Mouse (Mus musculus) fibroblast of lung, adult 2 months (primary cell): Measurements from ENCODE around the gene P2rx6.
"Not testable (repeated sequence)": the region's sequence is repeated elsewhere in the genome, so short reads cannot be mapped to it uniquely, and the experiment has no call there.

ENCODE experiments used
- DNase-seq: peaks from one replicate; pipeline ENCODE4 v3.0.0-alpha.2; 2011; ENCODE audit warnings: low read depth

Gene P2rx6

GRCm38 (mm10) chr16:17561751-17562208 lies at the start of gene P2rx6:
TSS of gene P2rx6 (plus strand) at chr16:17561885.
- peak; percentile 87 for DNase-seq

DNA sequence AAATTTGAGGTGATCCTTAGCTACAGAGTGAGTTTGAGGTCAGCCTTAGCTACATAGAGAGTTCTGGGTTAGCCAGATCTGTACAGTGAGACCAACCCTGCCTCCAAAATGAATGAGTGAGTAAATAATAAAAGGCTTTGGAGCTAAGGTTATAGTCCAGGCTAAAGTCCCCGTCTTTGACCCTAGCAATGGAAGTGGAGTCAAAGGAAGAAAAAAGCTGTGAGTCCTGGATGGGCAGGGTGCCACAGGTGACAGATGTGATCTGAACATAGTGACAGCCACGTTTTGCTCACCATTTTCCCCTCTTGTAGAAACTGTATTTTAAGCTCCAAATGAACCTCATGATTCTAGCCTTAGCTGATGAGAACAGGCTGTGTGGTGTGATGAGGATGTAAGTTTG lies 42.8 kb upstream of the P2rx6 start:
- DNase-seq: no peak

DNA sequence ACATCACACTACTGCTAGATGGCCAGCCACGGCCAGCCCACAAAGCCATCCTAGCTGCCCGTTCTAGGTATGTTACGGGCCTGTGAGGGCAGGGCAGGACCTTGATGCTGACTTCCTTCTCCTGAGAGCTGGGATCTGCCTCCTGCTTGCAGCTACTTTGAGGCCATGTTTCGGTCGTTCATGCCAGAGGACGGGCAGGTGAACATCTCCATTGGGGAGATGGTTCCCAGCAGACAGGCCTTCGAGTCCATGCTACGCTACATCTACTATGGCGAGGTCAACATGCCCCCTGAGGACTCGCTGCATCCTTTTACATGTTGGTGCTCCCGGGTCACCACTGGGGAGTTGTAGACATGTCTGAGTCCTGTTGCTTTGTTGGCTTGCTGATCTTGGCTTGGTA lies 37.5 kb upstream of the P2rx6 start:
- no peak for DNase-seq

GRCm38 (mm10) chr16:17525524-17525923 lies 36.2 kb upstream of the P2rx6 start:
- no peak for DNase-seq

- DNase-seq: no peak
Observed at GRCm38 (mm10) chr16:17526223-17526622, 35.5 kb upstream of the P2rx6 start.

DNA sequence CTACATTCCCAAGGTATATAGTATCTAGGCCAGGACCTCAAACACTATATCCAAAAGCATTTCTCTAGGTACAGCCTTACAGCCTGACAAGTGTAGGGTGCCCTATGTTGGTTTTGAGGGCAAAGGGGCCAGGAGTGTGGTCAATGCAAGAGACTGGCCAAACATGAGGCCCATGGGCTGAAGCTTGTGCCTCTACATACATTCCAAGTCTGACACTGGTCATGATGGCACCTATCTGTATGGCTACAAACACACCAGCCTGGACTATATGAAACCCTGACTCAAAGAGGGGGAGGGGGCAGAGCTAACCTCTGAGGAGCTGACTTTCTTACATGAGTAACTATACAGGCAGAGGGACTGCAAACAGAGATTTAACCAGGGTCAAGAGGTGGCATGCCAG lies 34.1 kb upstream of the P2rx6 start:
- no peak for DNase-seq

GRCm38 (mm10) chr16:17528276-17528675 lies 33.4 kb upstream of the P2rx6 start:
- DNase-seq: no peak

DNA sequence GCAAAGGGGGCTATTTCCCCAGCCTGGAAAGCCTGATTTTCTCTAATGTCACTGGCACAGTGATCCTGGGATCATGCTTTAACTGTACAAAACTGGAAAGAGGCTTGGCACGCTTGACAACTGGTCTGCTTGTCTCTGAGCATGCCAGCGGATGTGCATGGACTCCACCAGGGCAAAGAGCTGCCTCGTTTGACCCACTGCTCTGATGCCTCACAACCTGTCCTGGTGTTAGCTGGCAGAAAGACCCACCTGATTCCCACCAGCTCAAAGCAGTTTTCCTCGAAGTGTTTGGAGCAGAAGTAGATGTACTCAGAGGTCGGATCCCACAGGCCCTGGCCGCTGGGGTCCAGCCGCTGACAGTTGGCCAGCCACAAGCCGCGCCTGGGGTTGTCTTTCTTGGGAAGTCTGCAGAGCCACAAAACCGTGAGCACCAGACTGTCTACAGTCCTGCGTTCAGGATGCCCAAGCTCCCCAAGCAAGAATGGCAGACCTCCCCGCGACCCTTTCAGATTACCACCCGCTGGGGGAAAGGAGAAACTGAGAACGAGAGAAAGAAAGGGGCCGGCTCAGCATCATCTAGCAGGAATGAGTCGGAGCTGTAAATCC lies 31.6 kb upstream of the P2rx6 start:
- no peak for DNase-seq

DNA sequence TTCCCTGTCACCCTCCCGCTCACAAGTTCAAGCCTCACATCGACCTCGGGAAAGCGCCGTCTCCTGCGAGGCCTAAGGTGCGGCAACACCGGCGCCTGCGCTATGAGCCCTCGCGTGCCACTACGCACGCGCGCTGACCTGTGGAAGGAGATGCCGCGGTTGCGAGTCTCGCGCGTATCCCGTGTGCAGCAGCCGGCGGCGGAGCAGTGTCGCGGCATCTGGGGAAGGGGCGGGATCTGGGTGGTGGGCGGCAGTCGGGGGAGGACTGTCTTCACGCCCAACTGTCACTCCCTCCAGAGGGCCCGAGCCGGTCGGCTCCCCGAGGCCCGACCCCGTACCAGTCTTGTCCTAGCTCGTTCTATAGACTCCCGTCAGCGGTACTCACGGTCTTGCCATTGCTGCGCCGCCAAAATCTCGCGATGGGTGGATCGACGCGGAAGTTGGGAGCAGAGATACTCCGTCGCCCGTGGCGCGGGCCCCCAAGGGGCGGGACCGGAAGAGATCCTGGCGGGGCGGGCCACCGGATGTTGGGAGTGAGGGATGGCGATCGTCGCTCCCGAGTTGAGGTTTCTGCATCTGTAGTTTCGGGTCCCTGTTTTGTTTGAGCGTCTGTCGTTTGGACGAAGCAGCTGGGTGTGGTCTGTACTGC lies 30.9 kb upstream of the P2rx6 start, which contains the start of gene Thap7:
Thap7 (minus strand) TSS at position 497 of the 649 bp plus-strand sequence.
- DNase-seq: peak; percentile 89

- DNase-seq: no peak
Observed at GRCm38 (mm10) chr16:17532271-17532670, 29.4 kb upstream of the P2rx6 start.

GRCm38 (mm10) chr16:17532676-17533329 lies 28.9 kb upstream of the P2rx6 start:
- DNase-seq: no peak

DNA sequence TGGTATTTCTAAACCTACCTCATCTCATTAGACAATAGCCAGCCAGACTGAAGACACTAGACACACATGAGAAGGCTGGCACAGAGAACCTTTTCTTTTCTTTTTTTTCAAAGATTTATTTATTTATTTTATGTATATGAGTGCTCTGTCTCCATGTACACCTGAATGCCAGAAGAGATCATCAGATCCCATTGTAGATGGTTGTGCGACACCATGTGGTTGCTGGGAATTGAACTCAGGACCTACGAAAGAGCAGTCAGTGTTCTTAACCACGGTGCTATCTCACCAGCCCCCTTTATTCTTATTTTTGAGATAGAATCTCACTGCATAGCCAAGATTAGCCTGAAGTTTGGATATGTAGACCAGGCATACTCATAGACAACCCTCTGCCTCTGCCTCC lies 25.1 kb upstream of the P2rx6 start:
- no peak for DNase-seq

DNA sequence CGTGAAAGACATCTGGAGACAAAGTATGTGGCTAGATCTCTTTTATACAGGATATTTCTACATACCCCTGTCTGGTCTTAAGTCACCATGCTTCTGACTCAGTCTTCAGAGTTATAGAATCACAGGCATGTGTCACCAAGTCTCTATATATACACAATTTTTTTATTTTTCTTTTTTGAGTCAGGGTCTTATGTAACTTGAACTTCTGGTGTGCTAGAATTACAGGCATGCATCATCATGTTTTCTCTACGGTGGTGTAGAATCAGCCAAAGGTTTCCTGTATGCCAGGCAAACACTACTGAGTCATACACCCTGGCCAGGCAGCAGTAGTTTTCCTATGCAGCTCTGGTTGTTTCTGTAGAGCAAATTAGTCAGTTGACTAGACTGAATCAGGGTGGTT lies 19.1 kb upstream of the P2rx6 start:
- DNase-seq: peak; percentile 80

GRCm38 (mm10) chr16:17552837-17553236 lies 8.8 kb upstream of the P2rx6 start:
- DNase-seq: no peak

GRCm38 (mm10) chr16:17553910-17554685 lies 7.6 kb upstream of the P2rx6 start:
- DNase-seq: no peak

DNA sequence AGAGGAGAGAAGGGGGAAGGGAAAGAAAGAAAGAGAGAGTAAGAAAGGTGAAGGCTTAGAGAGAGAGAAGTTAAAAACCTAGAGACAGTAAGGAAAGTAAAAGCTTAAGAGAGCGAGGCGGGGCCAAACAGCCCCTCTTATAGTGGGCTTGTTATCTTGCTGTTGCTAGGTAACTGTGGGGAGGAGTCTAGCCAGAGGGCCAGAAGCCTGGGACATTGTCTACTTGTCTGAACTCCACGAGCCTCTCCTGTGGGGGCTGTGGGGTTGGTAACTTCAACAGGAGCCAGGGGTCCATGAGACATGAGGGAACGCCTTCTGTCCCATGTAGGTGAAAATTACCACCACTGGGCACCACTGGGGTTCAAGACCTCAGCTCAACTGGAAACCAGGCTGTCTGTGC lies 7.0 kb upstream of the P2rx6 start:
- DNase-seq: not testable (repeated sequence)

GRCm38 (mm10) chr16:17556180-17556579 lies 5.5 kb upstream of the P2rx6 start:
- no peak for DNase-seq

DNA sequence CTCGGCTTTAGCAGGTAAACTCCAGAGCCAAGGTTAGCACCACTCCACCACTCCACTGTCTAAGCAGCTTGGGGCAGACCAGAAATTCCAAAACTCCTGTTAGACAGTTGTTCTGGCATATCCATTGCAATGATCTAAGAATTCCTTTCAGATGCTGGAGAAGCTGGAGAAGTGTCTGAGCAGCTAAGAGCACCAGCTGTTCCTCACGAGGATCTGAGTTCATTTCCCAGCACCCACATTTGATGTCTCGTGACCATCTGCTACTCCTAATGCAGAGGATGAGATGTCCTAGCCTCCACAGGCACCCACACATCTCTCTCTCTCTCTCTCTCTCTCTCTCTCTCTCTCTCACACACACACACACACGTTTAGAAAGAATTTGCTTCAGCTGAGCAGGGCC lies 4.8 kb upstream of the P2rx6 start:
- no peak for DNase-seq

DNA sequence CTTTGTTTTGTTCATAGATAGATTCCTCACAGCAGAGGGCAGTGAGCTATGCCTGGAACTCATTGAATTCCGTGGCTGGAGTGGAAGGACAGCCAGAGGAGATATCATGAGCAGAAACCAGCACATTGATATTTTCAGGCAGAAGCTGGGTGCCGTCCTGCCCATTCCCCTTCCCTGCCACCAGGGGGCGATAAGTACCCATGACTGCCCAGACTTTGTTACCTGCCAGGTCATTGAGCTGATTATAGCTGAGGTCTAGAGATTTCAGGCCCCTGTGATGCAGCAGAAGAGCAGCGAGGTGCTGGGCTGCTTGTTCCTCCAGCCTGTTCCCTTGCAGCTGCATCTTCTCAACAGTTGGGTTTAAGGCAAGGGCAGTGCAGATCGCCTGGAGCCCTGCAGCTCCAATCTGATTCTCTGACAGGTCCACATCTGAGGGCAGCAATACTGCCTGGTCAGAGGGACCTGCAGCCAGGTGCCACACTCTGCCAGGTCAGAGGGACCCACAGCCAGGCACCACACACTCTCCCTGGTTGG lies 3.7 kb upstream of the P2rx6 start:
- no peak for DNase-seq

DNA sequence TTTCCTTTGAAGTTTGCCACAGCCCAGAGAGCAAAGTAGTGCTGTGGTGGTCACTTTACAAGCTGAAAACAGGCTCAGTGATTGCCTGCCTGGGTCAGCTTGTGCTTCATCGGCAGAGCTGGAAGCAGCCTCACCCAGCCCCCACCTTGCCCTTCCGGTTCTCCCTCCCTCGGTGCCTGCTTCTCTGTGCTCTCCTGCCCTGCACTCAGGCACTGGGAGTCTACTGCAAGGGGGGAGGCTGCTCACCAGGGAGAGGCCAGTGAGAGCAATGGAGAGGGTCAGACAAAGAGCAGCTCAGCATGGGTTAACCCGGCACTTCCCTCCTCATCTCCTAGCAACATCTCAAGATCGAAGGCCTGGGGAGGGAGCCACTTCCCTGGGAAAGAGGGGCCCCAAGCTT lies 2.9 kb upstream of the P2rx6 start:
- no peak for DNase-seq

DNA sequence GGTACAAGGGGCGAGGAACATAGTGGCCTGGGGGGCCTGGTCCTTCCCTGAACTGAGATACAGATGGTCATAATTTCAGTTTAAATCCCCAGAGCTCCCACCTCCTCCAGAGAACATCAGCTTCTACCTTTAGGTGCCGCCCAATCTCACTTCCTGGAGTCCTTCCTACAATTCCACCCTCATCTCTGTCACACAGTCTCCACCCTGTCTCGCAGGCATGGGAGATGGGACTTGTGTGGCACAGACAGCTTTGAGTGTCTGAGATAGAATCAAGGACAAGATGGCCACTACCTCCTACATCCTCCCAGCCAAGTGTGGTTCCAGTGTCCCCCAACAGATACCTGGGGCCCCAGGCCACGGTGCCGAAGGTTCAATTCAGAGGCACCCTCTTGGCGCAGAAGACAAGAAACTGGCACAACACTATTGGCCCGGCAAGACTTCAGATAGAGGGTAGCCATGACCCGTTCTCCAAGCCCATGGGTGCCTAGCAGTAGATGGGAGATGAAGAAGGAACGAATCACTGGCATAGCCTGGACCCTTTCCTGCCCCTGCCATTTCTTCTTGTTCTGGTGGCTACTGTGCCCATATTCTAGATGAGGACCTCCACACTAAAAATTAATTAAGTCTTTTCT lies 2.2 kb upstream of the P2rx6 start:
- DNase-seq: no peak
